Mouse (Mus musculus) bone marrow macrophage, adult 2 months (primary cell): ENCODE data around the gene Scube1.

ENCODE experiments used
- CTCF ChIP-seq: IDR thresholded peaks from 2 replicates; pipeline ENCODE4 v1.5.1; 2012; ENCODE audit warnings: low read depth, mild to moderate bottlenecking, low read length, moderate library complexity
- POLR2A ChIP-seq: IDR thresholded peaks from 2 replicates; pipeline ENCODE4 v1.6.1; 2012; ENCODE audit warnings: mild to moderate bottlenecking, low read depth, low read length, borderline replicate concordance

GRCm38 (mm10) chr15:83699132-83699833 lies 25.5 kb downstream of the Scube1 start:
- TF ChIP-seq POLR2A, result no peak
- TF ChIP-seq CTCF, result no peak
